Mouse (Mus musculus) megakaryocyte, embryonic 14.5 days (primary cell): ENCODE data around the gene Eif5. TPM values are rescaled to one million over a fixed set of nuclear protein-coding genes. Genes with fewer than 3 reads are reported as not detected.

Experiments used
- H3K27me3 ChIP-seq: replicated peaks from 2 replicates; pipeline ENCODE3; 2012; ENCODE audit warnings: inconsistent platforms
- H3K36me3 ChIP-seq: replicated peaks from 2 replicates; pipeline ENCODE3; 2012; ENCODE audit warnings: low read length, inconsistent platforms, mixed read lengths
- H3K4me1 ChIP-seq: 2 replicates; pipeline ENCODE4 v1.6.1; 2012; ENCODE audit warnings: inconsistent platforms
- H3K4me3 ChIP-seq: replicated peaks from 2 replicates; pipeline ENCODE3; 2012; ENCODE audit warnings: moderate library complexity, mild to moderate bottlenecking, inconsistent platforms
- H3K9me3 ChIP-seq: 2 replicates; pipeline ENCODE4 v1.6.1; 2012; ENCODE audit warnings: inconsistent platforms
- FLI1 ChIP-seq: IDR thresholded peaks from 2 replicates; pipeline ENCODE4 v1.6.1; 2012; ENCODE audit warnings: low read length, inconsistent platforms, mixed read lengths
- GATA1 ChIP-seq: IDR thresholded peaks from 3 replicates; pipeline ENCODE4 v1.6.1; 2012; ENCODE audit warnings: mixed read lengths, low read length, inconsistent platforms, borderline replicate concordance
- polyA plus RNA-seq: library from polyadenylated mRNA; stranded (reverse); fragments of >175 nt; gene quantifications from 2 replicates; pipeline ENCODE4 v1.2.3, GENCODE M21; 2012; ENCODE audit warnings: low replicate concordance; ENCODE audit not compliant: insufficient read depth

Gene Eif5
- polyA plus RNA-seq, 1 experiment = 28.5 TPM

- TF ChIP-seq FLI1 (no peak), GATA1 (no peak)
- Histone ChIP-seq H3K9me3 (no peaks in the 10 kb centered on the region), H3K4me3 (peak overlapping the region; percentile 88), H3K27me3 (peaks cover 14% of the 10 kb centered on the region), H3K4me1 (peaks cover 36% of the 10 kb centered on the region), H3K36me3 (no peaks in the 10 kb centered on the region)
Measured at GRCm38 (mm10) chr12:111559647-111560258, 21.9 kb downstream of the Eif5 start.

DNA sequence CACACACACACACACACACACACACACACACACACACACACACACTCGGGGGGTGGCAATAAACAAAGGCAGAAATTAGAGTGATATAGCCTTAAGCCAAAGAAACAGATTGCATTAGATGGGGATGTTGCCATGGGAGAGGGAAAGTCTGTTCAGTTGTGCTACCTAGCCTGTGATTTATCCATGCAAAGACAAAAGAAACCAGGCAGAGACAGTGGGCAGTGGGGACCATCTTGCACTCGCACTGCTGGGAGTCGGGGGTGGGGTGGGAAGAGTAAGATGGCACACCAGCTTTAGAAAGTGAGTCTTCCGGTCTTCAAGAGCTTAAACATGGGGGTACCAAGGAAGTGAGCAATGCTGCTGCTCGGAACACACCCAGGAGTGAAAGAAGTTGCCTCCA is 22.5 kb downstream of the Eif5 start:
- H3K27me3 ChIP-seq = peaks cover 14% of the 10 kb centered on the region
- no peaks in the 10 kb centered on the region for H3K9me3 ChIP-seq
- H3K36me3 ChIP-seq = no peaks in the 10 kb centered on the region
- H3K4me3 ChIP-seq = peak overlapping the region; percentile 88
- TF ChIP-seq GATA1 (no peak), FLI1 (no peak)
- H3K4me1 ChIP-seq = peaks cover 39% of the 10 kb centered on the region

GRCm38 (mm10) chr12:111562276-111562814 is 24.5 kb downstream of the Eif5 start:
- Histone ChIP-seq H3K36me3 (no peaks in the 10 kb centered on the region), H3K27me3 (peaks cover 14% of the 10 kb centered on the region), H3K9me3 (no peaks in the 10 kb centered on the region), H3K4me1 (peaks cover 42% of the 10 kb centered on the region), H3K4me3 (no peak overlapping the region)
- TF ChIP-seq FLI1 (no peak), GATA1 (no peak)

GRCm38 (mm10) chr12:111563076-111563629 is 25.3 kb downstream of the Eif5 start:
- no peaks in the 10 kb centered on the region for H3K9me3 ChIP-seq
- peaks cover 12% of the 10 kb centered on the region for H3K27me3 ChIP-seq
- H3K36me3 ChIP-seq = no peaks in the 10 kb centered on the region
- no peak overlapping the region for H3K4me3 ChIP-seq
- peaks cover 42% of the 10 kb centered on the region for H3K4me1 ChIP-seq
- no peak for TF ChIP-seq FLI1
- TF ChIP-seq GATA1 = no peak

DNA sequence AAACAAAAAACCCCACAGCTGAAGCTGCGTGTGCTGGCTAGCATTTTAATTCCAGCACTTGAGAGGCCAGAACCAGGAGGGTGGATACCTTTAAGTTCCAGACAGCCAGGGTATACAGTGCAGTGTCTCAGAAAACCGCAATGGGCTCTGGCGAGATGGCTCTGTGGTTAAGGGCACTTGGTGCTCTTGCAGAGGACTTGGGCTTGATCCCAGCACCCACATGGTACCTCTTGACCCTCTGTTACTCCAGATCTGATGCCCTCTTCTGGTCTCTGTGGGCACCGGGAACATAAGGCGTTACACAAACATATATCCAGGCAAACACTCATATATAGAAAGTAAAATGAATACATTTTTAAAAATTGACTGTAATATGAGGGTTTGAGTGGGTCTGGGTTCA is 27.5 kb downstream of the Eif5 start:
- Histone ChIP-seq H3K9me3 (no peaks in the 10 kb centered on the region), H3K27me3 (peaks cover 12% of the 10 kb centered on the region), H3K4me3 (no peak overlapping the region), H3K4me1 (peaks cover 27% of the 10 kb centered on the region), H3K36me3 (no peaks in the 10 kb centered on the region)
- no peak for TF ChIP-seq FLI1
- no peak for TF ChIP-seq GATA1

GRCm38 (mm10) chr12:111568836-111569235 is 31.0 kb downstream of the Eif5 start:
- TF ChIP-seq FLI1 (no peak), GATA1 (no peak)
- H3K36me3 ChIP-seq = no peaks in the 10 kb centered on the region
- peaks cover 19% of the 10 kb centered on the region for H3K27me3 ChIP-seq
- peaks cover 4% of the 10 kb centered on the region; the same call in 1 of the 2 replicates for H3K9me3 ChIP-seq
- no peak overlapping the region for H3K4me3 ChIP-seq
- peaks cover 19% of the 10 kb centered on the region for H3K4me1 ChIP-seq

DNA sequence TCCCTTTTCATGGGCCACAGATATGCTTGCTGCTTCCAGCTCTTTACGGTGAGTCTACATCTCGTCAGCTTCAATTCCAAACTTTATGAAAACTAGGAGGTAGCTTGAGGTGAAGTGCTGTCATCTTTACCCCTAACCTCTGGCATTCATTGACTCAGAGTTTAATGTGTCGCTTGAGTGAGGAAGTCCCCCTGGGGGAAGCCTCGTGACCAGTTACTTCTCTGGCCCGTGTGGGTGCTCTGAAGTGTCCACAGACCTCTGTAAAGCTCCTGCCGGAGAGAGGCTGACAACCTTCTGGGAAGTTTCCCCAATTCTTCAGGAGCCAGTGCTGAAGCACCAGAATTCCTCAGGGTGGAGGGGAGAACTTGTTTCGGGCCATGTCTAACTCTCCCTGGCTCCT is 34.6 kb downstream of the Eif5 start:
- Histone ChIP-seq H3K4me3 (no peak overlapping the region), H3K36me3 (no peaks in the 10 kb centered on the region), H3K27me3 (peaks cover 19% of the 10 kb centered on the region), H3K4me1 (peaks cover 31% of the 10 kb centered on the region), H3K9me3 (peaks cover 4% of the 10 kb centered on the region; the same call in 1 of the 2 replicates)
- no peak for TF ChIP-seq FLI1
- no peak for TF ChIP-seq GATA1

DNA sequence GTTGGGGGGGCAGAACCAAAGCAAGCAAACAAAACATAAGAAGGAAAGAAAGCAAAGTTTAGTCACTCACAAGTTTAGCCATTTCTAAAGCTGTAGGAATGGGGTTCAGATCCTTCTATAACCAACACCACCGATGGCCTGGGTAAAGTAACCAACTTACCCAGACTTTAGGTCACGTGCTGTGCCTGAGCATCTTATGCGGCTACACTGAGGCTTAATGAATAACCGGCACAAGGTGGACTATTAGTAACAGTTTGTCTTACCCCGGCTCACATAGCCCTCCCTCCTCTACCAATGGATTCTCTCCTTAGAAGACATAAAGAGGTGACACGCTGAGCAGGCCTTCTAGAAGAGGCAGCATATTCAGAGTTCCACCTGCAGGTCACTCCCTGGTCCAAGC is 35.5 kb downstream of the Eif5 start:
- Histone ChIP-seq H3K4me1 (peaks cover 31% of the 10 kb centered on the region), H3K36me3 (no peaks in the 10 kb centered on the region), H3K4me3 (peak overlapping the region; percentile 100), H3K9me3 (peaks cover 4% of the 10 kb centered on the region; the same call in 1 of the 2 replicates), H3K27me3 (peaks cover 19% of the 10 kb centered on the region)
- TF ChIP-seq FLI1 (no peak), GATA1 (no peak)

- Histone ChIP-seq H3K4me3 (peak within 1 kb of the TSS; percentile 100), H3K9me3 (peaks cover 4% of the 10 kb centered on the region; the same call in 1 of the 2 replicates), H3K4me1 (peaks cover 27% of the 10 kb centered on the region), H3K27me3 (peaks cover 15% of the 10 kb centered on the region), H3K36me3 (no peaks in the 10 kb centered on the region)
- TF ChIP-seq FLI1 = peak; percentile 61; the same call in 1 of the 2 replicates
- TF ChIP-seq GATA1 = no peak
Measured at GRCm38 (mm10) chr12:111574074-111574886, 36.5 kb downstream of the Eif5 start, which contains the start of gene Mark3. TSS of gene Mark3 (plus strand) at chr12:111574523.
